Mouse (Mus musculus) gastrocnemius, postnatal 10 days (tissue): ENCODE results near the gene Crb1. TPM values are rescaled to one million over a fixed set of nuclear protein-coding genes. Genes with fewer than 3 reads are reported as not detected.
"Not testable (repeated sequence)": the region's sequence is repeated elsewhere in the genome, so short reads cannot be mapped to it uniquely, and the experiment has no call there.

ENCODE experiments used
- DNase-seq: peaks from one replicate; pipeline ENCODE4 v3.0.0; 2021; ENCODE audit warnings: mixed read lengths
- long read RNA-seq, 2 experiments: library from polyadenylated mRNA; stranded (forward); transcript quantifications; one replicate each; pipeline ENCODE4 v2.0.0; 2021
- total RNA-seq, 2 experiments: library from RNA; stranded (reverse); gene quantifications; 2 replicates each; pipeline ENCODE4 v1.2.3; 2021

Gene Crb1
- not detected for total RNA-seq
- long read RNA-seq, experiment 1, result 0 reads
- long read RNA-seq, experiment 2, result 0 reads

DNA sequence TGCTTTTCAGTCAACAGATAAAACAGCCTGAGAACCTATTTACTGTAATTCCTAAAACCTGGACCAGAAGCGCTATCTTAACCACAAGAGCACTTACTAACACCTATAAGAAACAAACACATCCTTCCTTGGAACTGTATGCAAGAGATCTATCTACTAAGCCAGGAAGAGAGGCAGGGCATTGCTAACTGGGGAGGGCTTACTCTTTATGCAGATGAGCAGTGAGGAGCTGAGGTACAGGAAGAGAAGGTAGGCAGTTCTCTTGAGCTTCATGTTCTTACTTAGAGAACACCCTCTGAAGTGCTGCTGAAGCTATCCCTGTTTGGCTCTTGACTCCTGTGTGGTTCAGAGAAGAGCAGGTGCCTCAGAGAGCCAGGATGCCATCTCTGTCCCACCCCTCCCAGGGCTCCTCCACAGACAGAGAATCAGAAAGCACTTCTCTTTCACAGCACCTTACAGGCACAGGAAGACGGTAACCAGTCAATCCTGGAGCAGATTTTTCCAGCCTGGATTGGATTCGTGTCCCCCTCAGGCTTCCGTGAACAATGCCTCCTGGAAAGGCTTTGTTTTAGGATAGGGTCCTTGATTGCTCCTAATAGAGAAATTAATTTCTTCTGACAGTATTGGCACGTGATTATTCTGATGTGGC is at the start of gene Crb1:
TSS of gene Crb1 (minus strand) at position 463 of the 649 bp plus-strand sequence.
- no peak for DNase-seq

- no peak for DNase-seq
These were observed 48.1 kb upstream of the Crb1 start for GRCm38 (mm10) chr1:139425006-139425405.

GRCm38 (mm10) chr1:139423931-139424330 is 47.0 kb upstream of the Crb1 start:
- no peak for DNase-seq

GRCm38 (mm10) chr1:139422941-139423340 is 46.0 kb upstream of the Crb1 start:
- no peak for DNase-seq

GRCm38 (mm10) chr1:139421875-139422791 is 45.2 kb upstream of the Crb1 start, which contains the start of gene Zbtb41:
TSS of gene Zbtb41 (plus strand) at chr1:139422288.
- peak; percentile 88 for DNase-seq

- DNase-seq, result no peak
These were observed 44.6 kb upstream of the Crb1 start for GRCm38 (mm10) chr1:139421521-139421874.

DNA sequence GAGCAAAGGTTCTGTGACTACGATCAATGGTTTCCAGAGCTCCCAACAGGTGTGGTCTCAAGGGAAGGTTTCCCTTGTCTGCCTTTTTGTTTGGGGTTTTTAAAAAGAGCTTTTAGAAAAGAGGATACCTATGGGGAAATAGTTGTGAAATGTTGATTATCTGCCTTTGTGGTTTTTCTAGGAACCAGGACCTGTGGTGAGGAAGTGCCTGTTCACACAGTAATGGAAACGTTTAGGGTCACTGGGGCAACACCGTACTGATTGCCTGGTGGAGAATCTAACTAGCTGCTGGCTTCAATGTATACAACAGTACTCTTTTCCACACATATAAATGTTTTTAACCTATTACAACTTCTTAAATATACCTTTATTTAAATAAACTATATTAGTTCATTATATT is 36.6 kb upstream of the Crb1 start:
- DNase-seq, result no peak

GRCm38 (mm10) chr1:139412365-139412764 is 35.5 kb upstream of the Crb1 start:
- not testable (repeated sequence) for DNase-seq

DNA sequence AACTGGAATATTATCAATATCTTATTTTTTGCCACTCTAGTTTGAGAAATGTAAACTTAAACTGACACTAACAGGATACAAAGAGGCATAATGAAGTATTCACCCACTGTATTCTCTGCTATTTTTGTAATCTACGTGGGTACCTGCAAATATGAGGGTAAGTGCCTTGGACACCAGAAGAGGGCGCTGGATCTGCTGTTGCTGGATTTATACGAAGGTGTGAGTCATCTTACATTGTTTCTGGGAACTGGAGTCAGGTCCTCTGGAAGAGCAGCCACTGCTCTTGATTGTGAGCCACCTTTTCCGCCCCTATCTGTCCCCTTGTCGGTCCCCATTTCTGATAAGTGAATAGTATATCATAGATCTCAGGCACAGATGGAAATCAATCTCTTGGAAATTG is 30.8 kb upstream of the Crb1 start:
- no peak for DNase-seq

DNA sequence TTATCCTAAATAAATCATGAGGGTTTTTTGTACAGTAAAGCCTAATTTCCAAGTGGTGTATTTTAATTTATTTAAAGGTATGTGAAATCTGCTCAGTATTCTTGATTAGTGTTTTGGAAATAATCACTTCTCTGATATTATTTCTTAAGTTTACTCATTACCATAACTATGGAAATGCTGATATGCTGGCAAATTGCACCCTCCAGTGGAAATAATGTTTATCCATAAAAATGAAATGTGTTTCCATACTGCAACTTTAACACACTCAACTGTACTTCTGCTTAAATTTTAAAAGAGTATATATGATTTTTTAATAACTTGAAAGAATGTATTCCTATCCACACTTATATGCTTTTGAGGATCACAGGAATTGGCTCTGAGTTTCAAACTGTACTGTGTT is 28.9 kb upstream of the Crb1 start:
- no peak for DNase-seq

GRCm38 (mm10) chr1:139396589-139396988 is 19.7 kb upstream of the Crb1 start:
- DNase-seq, result no peak

GRCm38 (mm10) chr1:139391747-139392146 is 14.8 kb upstream of the Crb1 start:
- DNase-seq, result no peak

GRCm38 (mm10) chr1:139379621-139379984 is 2.7 kb upstream of the Crb1 start:
- no peak for DNase-seq

DNA sequence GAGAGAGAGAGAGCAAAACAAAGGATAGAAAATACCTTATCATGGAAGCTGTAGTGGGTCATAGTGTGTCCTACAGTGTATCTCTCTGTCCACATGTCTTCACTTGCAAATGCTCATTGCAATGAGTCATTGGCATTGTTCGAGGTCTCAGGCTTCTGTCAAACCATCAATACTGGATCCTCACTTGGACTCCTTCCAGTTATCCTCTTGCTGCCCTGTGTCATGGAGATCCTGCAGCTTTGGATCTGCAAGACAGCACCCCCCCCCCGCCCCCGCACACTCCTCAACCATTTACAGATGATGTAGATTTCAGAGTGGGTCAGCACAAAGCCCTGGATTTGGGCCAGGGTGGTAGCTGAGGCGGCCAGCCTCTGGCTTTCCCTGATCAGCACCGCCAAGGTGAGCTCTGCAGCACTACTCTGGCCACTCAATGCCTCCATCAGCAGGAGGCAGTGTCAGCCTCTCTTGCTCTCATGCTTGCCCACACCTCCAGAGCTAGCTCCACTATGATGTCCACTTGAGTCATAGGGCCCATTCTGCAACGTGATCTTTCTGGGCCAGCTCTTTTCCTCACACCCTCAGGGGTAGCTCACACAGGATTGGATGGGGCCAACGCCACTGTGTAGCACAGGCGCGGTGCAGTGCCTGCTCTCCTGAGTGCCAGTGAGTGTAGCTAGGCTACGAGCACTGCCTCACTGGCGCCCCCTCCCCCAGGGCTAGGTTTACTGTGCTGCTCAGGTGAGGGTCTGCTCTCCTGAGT is 2.1 kb upstream of the Crb1 start:
- no peak for DNase-seq

DNA sequence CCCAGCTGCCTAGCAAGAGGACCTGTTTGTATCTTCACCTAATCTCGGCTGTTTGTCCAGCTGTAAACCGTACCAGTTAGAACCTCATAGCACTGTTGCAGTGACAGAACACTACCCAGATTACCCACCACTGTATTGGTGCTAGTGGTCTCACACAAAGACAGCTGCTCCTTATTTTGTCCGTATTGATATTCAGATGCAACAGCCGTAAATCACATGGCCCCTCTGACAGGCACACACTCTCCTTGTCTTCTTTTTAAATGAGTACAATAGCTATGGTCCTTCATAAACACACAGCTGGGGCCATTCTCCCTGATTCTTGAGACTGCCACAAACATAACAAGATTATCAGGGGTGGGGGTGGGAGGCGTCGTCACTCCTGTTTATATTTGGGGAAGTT is 1.0 kb downstream of the Crb1 start:
- no peak for DNase-seq

GRCm38 (mm10) chr1:139371341-139371740 is 5.6 kb downstream of the Crb1 start:
- no peak for DNase-seq

- no peak for DNase-seq
These were observed 28.3 kb downstream of the Crb1 start for GRCm38 (mm10) chr1:139348566-139348965.

DNA sequence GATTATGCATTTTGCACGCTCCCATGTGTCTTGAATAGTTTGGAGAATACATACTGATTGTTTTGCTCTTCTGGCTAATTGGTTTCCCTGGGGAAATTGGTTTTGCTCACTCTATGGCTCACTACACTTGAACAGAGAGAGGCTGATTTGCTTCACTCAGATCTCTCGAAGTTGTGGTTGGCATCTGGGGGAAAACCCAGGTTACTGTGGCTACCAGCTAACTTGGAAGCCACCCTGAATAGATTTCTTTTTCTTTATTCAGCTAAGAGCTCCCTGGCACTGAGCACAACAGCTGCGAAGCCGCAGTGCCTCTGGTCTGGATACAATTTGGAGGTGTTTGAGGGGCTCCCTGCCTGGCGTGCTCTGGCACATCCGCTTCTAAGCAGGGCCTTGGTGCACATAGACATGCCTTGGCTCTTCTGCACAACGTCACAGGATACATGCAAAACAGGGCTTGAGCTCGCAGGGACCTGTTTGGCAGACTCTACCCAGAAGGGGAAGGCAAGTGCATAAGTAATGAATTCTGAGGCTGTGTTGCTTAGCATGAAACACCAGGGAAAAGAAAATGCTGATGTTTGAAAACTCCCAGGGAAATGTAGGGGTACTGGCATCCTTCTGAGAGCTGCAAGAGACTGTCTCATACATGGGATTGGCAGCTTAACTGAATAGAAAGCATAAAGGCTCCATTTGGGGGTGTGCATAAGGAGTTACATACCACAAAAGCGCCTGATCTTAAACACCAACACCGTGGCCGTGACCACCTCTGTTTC is 30.1 kb downstream of the Crb1 start:
- DNase-seq, result no peak

DNA sequence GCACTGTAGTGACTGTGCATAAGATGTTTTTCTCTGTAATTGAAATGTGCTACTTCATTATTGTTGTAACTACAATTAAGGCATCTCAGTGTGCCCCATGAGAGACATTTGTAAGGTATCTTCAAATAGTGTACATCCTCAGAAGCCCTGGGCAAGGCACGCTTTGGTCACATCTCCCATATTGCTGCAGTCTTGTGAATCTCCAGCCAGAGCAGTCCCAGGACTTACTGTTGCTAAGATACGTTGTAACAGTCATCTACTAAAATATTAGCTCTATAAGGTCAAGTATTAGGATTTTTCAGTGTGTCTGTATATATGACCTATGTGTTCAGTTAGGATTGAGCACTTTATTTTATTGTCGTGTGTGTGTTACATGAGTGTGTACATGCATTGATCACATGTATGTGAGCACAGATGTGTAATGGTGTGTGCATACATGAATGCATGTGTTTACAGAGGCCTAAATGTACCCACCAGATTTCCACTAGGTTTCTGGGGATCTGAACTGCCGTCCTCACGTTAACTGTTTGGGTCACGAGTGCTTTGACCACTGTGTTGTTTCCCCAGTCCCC is 30.8 kb downstream of the Crb1 start:
- no peak for DNase-seq

- DNase-seq, result no peak
These were observed 36.6 kb downstream of the Crb1 start for GRCm38 (mm10) chr1:139340178-139340859.

GRCm38 (mm10) chr1:139336997-139337396 is 39.9 kb downstream of the Crb1 start:
- DNase-seq, result no peak
